Mouse (Mus musculus) urinary bladder, adult 18-20 months (tissue): Measurements from ENCODE around the gene 4930404N11Rik.

Experiments
- DNase-seq, 2 experiments: peaks; one replicate each; pipeline ENCODE4 v3.0.0; 2022; ENCODE audit warnings: low spot score in 2 of 2, mixed read lengths in 2 of 2

4930404N11Rik gene

GRCm38 (mm10) chr10:81379809-81380378 is 14.3 kb upstream of the 4930404N11Rik start:
- DNase-seq = no peak

- no peak for DNase-seq
Measured at GRCm38 (mm10) chr10:81379183-81379553, 13.6 kb upstream of the 4930404N11Rik start.

- DNase-seq = peak; percentile 100
Measured at GRCm38 (mm10) chr10:81378553-81379182, 13.1 kb upstream of the 4930404N11Rik start.

- no peak for DNase-seq
Measured at GRCm38 (mm10) chr10:81377793-81378552, 12.4 kb upstream of the 4930404N11Rik start, which contains the start of gene Fzr1. Fzr1 (minus strand) TSS chr10:81378516.

- no peak for DNase-seq
Measured at GRCm38 (mm10) chr10:81377362-81377664, 11.7 kb upstream of the 4930404N11Rik start.

- no peak for DNase-seq
Measured at GRCm38 (mm10) chr10:81376561-81377361, 11.1 kb upstream of the 4930404N11Rik start.

GRCm38 (mm10) chr10:81375322-81375721 is 9.7 kb upstream of the 4930404N11Rik start:
- no peak for DNase-seq

- DNase-seq = no peak
Measured at GRCm38 (mm10) chr10:81367207-81367495, 1.5 kb upstream of the 4930404N11Rik start.

- no peak for DNase-seq
Measured at GRCm38 (mm10) chr10:81366477-81367206, 1.0 kb upstream of the 4930404N11Rik start.

GRCm38 (mm10) chr10:81365073-81365472 is 543 bp downstream of the 4930404N11Rik start:
- no peak for DNase-seq

- no peak for DNase-seq
Measured at GRCm38 (mm10) chr10:81364666-81365065, 950 bp downstream of the 4930404N11Rik start.

- no peak for DNase-seq
Measured at GRCm38 (mm10) chr10:81363436-81364346, 1.9 kb downstream of the 4930404N11Rik start.

GRCm38 (mm10) chr10:81362336-81362949 is 3.2 kb downstream of the 4930404N11Rik start:
- DNase-seq = no peak

- DNase-seq = no peak
Measured at GRCm38 (mm10) chr10:81360721-81361120, 4.9 kb downstream of the 4930404N11Rik start.

GRCm38 (mm10) chr10:81358841-81359240 is 6.8 kb downstream of the 4930404N11Rik start:
- no peak for DNase-seq

GRCm38 (mm10) chr10:81358209-81358608 is 7.4 kb downstream of the 4930404N11Rik start:
- no peak for DNase-seq

- DNase-seq = peak; percentile 72 to 87
Measured at GRCm38 (mm10) chr10:81356991-81357844, 8.4 kb downstream of the 4930404N11Rik start, which contains the start of gene Mfsd12. Mfsd12 (plus strand) TSS chr10:81357491.

GRCm38 (mm10) chr10:81356352-81356990 is 9.1 kb downstream of the 4930404N11Rik start:
- DNase-seq = no peak

- DNase-seq = no peak
Measured at GRCm38 (mm10) chr10:81355533-81355932, 10.1 kb downstream of the 4930404N11Rik start.
